Mouse (Mus musculus) kidney, postnatal 36 days (tissue): ENCODE data around the gene Mcoln2.
A peak's percentile ranks its signal among the peaks of the same experiment; 100 is the strongest.

ENCODE experiments used
- DNase-seq, 2 experiments: peaks; one replicate each; pipeline ENCODE4 v3.0.0; 2021 to 2022; ENCODE audit warnings: mixed read lengths in 2 of 2

Mcoln2 gene

DNA sequence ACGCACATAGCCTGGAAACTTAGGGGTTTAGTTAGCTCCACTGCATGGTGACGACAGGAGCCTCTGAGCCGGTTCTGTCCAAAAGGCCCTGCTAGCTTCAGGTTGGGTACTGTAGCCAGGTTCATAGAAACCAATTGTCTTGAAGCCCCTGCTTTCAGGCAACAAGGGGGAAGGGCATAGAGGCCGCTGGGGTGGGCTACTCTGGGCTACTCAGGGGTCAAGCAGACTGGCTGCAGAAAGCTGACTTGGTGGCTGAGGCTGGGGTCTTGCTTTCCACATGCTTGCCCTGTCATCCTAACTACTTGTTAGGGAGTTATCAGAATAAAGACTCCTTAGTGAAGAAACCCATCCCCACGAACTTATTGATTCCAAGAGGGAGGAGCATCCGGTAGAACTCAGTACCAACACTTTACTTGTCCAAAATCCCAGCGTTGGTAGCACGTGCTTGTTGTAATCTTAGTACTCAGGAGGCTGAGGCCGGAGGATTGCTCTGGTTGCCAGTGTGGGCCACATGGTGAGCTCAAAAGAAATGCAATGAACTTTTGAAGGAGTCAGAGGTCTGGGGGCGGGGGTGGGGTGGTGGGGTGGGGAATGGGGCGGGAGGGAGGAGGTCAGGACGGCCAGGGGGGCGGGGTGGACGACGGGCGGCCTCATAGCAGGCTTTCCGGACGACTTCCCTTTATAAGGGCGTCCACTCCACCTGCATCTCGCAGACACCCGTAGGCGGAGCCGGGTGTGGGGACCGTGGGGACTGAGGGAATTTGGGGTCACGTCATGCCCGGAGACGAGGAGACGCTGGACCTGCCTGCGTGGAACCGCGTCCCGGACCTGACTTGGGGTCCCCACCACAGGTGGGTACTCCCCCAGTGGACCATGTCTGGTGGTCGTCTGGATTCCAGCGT lies at the start of gene Mcoln2:
TSS of gene Mcoln2 (plus strand) at position 678 of the 902 bp plus-strand sequence.
- DNase-seq, result peak in 1 of 2 experiments; percentile 46

DNA sequence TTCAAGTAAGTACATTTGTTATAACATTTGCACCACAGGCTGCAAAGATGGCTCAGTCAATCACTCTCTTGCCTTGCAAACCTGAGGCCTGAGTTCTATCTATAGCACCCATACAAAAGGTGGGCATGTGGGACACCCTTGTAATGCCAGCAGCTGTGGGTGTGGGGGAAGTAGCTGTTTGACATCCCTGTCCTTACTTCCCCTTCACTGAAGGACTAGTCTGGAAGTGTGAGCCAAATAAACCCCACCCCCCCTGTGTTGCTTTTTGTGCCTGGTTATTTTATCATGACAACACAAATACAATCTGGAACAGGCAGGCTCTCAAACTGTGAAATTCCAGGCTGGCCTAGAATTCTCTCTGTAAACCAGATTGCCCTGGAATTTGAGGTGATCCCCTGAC lies 49.7 kb upstream of the Mcoln2 start:
- no peak for DNase-seq

DNA sequence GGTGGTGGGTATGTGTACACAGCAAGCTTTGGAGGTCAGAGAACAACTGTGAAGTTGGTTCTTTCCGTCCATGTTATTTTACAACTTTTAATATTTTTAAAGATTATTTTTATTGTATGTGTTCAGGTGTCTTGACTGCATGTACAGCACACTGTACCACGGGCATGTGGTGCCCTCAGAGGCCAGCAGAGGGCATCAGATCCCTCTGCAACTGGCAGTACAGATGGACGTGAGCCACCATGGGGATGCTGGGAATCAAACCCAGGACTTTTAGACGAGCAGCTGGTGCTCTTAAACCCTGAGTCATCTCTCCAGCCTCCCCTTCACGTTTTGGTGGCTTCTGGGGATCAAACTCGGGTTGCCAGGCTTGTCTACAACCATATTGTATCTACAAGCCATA lies 47.6 kb upstream of the Mcoln2 start:
- peak in 1 of 2 experiments; percentile 55 for DNase-seq

DNA sequence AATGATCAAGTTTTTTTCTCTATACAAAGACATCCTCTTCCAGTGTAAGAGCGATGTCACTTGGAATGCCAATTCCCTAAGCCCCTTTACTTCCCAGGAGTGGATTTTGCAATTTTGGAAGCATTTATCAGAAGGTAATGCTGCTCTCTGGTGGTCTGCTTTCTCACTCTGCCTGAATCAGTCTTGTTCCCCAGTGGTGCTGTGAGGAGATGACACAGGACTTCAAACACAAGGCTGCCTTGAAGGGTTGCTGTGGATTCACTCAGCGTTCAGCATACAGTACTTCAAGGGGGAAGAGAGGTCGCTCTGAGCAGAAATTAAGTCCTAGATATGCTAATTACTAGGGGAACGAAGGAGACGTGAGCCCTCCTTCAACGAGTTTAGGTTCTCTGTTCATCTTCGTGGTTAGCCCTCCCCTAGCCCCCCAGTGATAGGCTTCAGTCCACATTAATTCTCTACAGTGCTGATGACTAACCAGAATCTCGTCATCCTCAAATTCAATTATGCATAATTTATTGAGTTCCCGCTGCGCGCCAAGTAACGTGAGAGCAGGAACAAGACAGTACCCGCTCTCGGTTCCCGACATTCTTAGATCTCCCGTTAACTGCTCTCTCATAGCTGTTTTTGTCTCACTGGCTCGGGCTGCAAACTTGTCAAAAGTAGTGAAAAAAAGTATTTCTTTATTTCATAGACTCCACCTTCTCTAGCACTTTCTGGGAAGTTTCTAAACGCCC lies 42.4 kb upstream of the Mcoln2 start:
- peak in 1 of 2 experiments; percentile 26 for DNase-seq

DNA sequence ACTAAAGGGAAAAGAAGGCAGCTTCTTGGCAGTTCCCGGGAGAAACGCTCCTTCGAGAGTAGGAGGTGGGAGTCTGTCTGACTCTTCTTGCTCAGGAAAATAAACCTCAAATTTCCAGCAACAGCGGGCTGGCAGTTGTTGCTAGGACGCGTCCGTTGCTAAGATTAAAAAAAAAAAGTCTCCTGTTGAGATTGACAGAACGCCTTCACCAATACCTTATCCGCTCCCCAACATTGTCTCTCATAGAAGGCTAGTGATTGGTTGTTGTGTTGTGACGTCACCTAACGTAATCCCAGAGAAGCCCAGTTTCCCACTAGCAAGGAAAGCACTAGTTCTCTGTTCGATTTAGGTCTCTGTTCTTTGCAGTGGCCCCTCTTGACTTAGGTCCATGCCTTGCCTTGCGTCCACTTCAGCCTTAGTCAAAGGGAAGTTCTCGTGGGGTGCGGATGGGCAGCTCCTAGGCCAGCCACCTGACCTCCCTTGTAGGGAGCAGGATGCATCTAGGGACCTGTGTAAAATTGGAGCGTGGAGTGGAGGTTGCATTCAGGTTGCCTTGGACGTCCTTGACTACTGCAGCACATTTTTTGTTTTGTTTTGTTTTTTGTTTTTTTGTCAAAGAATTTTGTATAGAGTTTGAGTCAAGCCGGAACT lies 41.6 kb upstream of the Mcoln2 start, which contains the start of gene Wdr63:
TSS of gene Wdr63 (minus strand) at position 210 of the 651 bp plus-strand sequence.
- DNase-seq, result peak; percentile 62 to 73

DNA sequence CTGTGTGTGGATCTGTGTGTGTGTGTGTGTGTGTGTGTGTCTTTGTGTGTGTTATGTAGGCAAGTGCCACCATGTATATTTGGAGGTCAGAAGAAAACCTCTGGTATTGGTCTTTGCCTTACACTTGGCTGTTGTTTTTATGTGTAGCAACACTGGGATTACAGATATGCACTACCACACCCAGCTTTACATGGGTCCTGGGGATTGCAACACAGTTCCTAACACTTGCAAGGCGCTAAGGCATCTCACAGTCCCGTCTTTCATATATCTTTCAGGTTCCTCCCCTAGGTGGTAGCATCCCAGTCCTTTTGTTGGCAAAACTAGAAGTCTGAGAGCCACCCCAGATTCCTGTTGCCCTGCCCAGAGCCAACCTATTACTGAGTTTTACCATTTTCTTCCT lies 40.7 kb upstream of the Mcoln2 start:
- DNase-seq, result no peak

DNA sequence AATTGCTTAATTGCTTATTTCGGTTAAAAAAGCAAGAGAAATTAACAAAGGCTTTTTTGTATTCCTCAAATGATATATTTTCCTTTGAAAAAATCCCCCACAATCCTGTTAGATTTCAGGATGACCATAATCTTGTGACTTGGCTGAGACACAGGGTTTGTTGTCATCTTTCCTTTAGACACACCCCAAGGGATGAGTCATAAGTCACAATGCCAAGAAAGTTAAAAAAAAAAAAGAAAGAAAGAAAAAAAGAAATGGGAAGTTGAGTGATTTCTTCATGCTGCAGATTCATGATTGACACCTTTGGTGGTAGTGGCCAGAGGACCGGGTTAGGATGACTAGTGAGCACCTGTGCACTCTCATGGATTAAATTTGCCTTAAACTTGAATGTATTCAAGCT lies 39.3 kb upstream of the Mcoln2 start:
- DNase-seq, result no peak

DNA sequence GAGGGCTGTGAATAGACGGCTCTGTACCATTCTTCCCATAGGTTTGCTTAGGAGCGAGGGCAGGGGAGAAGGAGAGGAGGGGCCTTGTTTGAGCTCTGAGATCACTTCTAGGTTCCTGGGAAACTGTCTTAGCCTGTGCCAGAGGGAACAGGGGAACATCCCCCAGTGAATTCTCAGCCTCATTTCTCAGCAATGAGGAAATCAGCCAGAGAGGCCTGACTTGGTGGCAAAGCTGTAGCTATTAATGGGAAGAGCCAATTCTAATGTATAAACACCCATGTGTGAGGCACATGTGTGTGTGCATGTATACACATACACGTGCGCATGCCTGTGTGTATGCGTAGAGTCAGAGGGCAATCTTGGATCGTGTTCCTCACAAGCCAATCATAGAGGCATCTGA lies 38.7 kb upstream of the Mcoln2 start:
- DNase-seq, result no peak

DNA sequence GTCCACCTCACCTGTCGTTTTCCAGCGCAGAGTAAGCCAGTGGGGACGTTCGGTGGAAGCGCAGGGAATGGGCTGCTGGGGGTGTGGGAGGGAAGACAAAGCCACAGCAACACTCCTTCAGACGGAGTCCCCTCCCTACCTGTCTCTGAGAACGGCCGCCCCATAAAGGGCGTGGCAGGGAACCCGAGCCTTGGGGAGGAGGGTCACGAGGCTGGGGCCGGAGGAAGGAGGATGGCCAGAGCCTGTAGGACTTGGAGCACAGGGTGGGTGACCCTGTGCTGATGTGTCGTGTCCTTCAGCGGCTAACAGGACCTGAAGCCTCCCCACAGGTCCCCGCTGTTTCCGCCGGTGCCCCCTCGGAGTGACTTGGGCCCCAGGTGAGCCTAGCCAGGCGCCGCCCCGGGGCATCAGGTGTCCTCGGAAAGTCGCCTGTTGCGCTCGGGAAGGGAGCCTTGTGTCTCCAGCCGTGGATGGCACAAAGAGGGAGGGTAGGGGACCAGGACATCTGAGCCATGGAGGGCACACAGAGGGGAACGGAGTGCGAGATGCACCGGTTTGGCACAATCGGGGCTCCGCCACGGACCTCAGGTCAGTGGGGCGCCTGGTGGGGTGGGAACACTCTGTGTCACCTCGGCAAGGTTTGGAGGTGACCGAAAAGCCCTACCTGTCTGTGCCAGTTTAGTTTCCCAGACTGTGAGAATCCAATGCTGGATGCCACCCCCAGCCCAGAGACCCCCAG lies 32.2 kb upstream of the Mcoln2 start, which contains the start of gene Mcoln3:
TSS of gene Mcoln3 (plus strand) at position 193 of the 739 bp plus-strand sequence.
- peak in 1 of 2 experiments; percentile 11 for DNase-seq

DNA sequence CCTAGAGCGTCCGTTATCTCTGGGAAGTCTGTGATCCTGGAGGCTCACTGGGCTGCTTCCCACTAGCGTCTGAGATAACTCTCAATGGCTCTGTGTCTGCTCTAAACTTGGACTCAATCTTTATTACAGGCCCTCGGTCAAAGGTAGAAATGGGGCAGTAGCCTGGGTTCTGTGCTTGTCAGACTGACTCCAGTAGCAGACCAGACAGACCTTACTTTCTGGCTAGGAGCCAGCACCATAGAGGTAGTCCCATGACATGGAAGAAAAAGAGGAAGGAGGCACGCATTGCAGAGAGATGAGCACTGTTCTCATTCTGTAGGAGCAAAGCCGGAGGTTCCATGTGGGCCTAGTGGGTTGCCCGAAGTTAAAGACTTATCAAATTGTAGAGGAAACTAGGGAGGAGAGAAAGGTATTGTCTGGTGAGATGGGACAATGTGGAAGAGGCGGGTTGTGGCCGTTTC lies 31.6 kb upstream of the Mcoln2 start:
- DNase-seq, result peak in 1 of 2 experiments; percentile 5

DNA sequence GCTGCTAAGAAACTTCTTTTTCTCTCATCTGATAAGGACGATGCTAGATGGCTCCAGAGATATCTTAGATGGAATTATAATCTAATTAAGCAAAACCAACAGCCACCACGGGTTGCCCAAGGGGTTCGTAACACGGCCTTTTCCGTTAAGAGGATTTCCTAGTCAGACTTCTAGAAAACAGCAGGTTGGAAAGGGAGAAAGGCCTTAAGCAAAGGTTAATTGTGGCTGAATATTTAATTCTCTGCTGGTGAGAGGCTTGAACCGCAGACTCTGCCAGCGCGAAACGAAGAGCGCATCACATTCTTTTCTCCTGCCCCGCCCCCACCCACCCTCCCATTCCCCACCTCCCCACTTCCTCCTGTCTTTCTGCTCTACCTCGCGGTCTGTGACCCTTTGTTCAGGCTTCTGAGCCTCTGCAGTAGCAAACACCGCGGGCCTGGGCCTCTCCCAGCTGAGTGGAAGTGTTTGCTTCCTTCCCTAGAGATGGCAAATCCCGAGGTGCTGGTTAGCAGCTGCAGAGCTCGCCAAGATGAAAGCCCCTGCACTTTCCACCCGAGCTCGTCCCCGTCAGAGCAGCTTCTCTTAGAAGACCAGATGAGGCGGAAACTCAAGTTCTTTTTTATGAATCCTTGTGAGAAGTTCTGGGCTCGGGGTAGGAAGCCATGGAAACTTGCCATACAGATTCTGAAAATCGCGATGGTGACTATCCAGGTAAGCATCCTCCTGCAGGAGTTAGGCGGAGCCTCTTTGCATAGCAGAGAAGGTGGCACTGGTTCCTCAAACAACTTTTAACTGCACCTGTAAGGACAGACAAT lies 28.1 kb upstream of the Mcoln2 start:
- DNase-seq, result no peak

DNA sequence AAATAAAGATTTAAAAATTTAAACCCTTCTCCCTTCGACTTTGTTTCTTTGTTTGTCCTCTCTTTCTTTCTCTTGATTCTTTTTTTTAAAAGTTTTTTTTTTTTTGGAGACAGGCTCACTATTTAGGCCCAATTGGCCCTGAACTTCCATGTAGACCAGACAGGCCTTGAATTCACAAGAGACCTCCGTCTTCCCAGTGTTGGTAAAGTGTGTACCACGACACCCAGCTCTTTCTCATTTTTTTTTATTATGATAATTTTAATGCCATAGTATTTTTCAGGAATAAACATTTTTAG lies 27.6 kb upstream of the Mcoln2 start:
- no peak for DNase-seq

DNA sequence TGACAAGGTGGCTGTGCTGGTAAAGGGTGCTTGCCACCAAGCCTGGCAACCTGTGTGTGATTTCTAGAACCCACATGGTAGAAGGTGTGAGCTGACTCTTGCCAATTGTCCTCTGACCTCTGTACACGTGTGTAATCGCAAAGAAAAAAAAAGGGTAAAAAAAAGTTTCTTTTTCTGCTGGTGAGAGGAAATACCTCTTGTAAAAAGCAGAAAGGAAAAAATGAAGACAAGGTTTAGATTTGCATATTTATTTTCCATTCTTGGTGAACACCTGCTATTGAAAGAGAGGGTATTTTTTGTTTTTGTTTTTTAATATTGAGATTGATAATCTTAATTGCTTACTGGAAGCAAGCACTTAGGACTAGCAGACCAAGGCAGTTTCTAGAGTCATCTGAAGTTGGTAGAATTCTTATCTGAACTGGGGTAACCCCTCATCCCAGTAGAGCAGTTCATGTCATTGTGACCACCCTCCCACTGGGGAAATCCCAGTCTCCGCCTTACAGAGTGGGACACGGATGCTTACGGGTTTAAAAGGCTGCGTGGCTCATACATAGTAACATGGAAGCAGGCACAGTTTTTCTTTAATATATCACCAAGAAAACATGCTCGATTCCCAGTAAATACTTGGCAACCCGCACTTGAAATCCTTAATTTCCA lies 26.7 kb upstream of the Mcoln2 start:
- DNase-seq, result no peak

DNA sequence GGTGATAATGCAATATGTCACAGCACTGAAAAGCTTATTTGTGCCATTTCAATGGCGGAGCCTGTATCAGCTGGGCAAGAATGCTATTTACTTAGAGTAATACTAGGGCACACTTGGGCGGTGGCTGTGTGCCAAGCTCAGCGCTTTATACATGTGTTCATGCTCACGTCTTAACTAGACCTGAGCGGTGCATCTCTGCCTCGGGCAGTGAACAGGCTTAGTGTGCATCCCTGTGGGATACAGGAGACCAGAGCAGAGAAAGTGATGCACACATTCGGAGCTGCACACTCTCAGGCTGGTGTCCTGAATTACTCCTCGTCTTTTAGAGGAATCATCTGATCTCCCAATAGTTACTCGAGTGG lies 26.2 kb upstream of the Mcoln2 start:
- no peak for DNase-seq

DNA sequence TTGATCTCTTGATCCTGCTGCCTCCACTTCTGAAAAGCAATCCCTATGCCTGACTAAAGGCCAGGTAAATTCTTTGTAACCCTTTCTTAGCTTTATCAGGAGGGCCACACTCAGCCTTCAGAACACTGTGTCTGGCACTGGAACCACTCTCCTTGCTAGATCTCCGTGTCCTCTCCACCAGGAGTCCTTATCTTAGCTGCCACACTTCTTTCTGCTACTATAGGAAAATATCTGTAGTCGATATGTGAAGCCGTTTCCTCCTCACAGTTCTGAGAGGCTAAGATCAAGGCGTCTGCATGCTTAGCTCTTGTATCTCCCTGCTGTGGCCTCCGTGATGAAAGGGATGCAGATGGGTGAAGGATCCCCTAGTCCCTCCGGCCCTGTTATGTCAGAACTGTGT lies 22.4 kb upstream of the Mcoln2 start:
- DNase-seq, result no peak

DNA sequence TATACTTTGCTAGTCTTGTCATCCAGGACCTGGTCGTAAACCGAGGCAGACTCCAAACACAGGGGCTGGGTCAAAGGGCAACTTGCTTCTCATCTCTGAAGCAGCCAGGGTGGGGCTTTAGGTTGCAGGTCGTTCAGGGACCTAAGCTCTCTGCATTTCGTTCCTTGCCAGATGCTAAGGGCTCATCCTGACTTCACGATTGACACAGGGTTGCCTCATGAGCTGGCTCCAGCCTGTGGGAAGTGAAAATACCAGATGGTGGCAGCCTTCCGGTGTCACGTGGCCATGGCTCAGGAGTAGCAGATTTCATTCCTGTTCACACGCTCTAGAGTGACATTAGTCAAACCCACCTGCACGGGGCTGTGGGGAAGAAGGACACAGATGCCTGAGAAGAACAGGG lies 14.8 kb upstream of the Mcoln2 start:
- DNase-seq, result no peak

DNA sequence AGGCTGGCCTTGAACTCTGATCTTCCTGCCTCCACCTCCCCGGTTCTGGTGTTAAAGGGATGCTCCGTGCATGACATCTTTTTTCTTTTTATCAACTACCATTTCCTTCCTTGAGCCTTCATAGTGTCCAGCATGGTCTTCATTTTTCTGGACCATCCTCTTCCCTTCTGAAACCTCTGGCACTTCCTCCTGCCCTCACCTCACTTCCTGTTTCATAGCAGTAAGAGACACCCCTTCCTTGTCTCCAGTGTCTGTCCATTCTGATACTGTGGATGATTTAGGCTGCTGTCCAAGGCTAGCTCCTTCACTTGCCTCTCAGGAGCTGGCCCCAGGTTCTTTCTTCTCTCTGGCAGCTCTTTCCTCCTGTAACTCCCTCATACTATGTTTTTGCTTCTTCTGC lies 14.2 kb upstream of the Mcoln2 start:
- DNase-seq, result no peak

DNA sequence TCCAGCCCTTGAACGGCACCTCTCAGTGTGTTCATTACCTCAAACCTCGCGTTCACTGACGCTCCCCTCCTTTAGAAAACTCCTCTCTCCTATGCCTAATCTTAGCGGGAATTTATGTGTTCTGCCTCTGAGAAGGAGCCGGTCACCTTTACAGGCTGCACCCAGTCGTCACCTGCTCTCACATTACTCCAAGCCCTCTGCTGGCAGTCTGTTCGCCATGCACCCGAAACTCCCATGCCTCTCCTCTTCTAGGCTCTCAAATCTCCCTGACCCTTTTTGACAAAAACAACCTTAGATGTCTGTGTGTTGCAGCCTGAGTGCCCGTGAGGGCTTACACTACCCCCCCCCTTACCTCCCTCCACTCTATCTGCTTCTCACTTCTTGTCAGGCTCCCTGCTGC lies 13.2 kb upstream of the Mcoln2 start:
- peak; percentile 17 to 59 for DNase-seq

DNA sequence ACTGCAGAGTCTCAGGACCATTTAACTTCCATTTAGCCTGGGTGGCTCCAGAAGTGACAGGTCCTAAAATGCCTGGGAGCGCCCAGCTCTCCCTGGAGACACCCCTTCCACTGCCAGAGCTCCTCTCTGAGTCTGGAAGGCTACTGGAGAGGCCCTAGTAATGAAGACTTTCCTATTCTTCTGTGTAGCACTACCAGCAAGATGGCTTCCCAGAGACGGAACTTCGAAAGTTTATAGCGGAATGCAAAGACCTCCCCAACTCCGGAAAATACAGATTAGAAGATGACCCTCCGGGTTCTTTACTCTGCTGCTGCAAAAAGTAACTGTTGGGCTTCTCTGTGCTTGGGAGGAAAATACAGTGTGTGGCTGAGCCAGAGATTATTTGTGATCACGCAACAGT lies 9.4 kb upstream of the Mcoln2 start:
- no peak for DNase-seq

DNA sequence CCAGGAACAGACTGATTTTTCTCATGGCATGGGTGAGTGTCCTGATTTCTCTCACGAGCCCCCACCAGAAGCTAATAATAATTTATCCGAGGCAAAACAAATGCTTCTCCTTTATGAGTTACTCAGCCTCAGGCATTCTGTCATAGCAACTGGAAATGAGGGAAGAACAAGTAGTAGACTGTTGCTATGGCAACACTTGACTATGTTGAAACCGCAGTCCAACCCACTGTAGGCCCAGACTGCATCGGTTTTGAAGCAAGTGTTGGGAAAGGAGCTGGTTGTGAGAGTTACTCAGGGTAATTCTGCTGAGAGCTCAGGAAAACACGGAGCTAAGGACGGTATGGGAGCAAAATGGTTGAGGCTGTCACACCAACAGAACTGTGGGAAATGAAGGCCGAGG lies 7.1 kb upstream of the Mcoln2 start:
- no peak for DNase-seq

DNA sequence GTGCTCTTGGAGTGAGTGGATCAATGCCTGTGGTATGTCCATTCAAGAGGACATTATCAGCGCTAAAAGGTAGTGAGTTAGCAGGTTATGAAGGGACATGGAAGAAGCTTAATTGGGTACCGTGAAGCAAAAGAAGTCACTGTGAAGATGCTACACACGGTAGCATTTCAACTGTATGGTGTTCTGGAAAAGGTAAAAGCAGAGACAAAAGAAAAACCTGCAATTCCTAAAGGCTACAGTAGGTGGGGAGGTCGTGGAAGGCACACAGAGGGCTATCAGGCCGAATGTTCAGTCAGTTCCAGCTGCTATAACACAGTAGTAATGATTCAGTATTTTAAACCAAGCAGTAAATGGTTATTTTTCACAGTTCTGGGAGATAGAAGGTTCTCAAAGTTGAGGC lies 4.1 kb upstream of the Mcoln2 start:
- DNase-seq, result no peak
